Mouse (Mus musculus) embryonic facial prominence, embryonic 10.5 days (tissue): ENCODE results near the gene Prdm16. TPM values are rescaled to one million over a fixed set of nuclear protein-coding genes. Genes with fewer than 3 reads are reported as not detected.
A peak's percentile ranks its signal among the peaks of the same experiment; 100 is the strongest.

Source experiments
- DNase-seq: peaks from one replicate; pipeline ENCODE4 v3.0.0-alpha.2; 2017; ENCODE audit warnings: low spot score
- H3K27ac ChIP-seq: fragments of 300-500 bp; sonication (generic); replicated peaks from 2 replicates; pipeline ENCODE4 v1.5.1; 2016; ENCODE audit warnings: mild to moderate bottlenecking
- H3K27me3 ChIP-seq: fragments of 300-500 bp; sonication (generic); replicated peaks from 2 replicates; pipeline ENCODE4 v1.6.1; 2016; ENCODE audit warnings: low read depth, mild to moderate bottlenecking; ENCODE audit not compliant: poor library complexity, severe bottlenecking
- H3K36me3 ChIP-seq: fragments of 300-500 bp; sonication (generic); replicated peaks from 2 replicates; pipeline ENCODE4 v1.6.1; 2016; ENCODE audit warnings: mild to moderate bottlenecking, moderate library complexity
- H3K4me1 ChIP-seq: fragments of 300-500 bp; sonication (generic); 2 replicates; pipeline ENCODE4 v1.6.1; 2016
- H3K4me3 ChIP-seq: fragments of 300-500 bp; sonication (generic); 2 replicates; pipeline ENCODE4 v1.5.1; 2016; ENCODE audit warnings: mild to moderate bottlenecking, moderate library complexity
- H3K9me3 ChIP-seq: fragments of 300-500 bp; sonication (generic); 2 replicates; pipeline ENCODE4 v1.6.1; 2016; ENCODE audit warnings: mild to moderate bottlenecking
- WGBS: fragments of 180-500 bp; shearing (Covaris S2); methylation state at CpG from one replicate; pipeline ENCODE4 v1.1.7; 2016; 5-methylcytosine and 5-hydroxymethylcytosine counted together
- polyA plus RNA-seq: library from polyadenylated mRNA; unstranded; fragments of >200 nt; fragmentation: Nextera tagmentation; extraction: Ambion mirVana; gene quantifications from 2 replicates; pipeline ENCODE4 v1.2.1, GENCODE M21; 2016

Prdm16 gene
- 33.9 and 44.5 TPM in 2 replicates for polyA plus RNA-seq

DNA sequence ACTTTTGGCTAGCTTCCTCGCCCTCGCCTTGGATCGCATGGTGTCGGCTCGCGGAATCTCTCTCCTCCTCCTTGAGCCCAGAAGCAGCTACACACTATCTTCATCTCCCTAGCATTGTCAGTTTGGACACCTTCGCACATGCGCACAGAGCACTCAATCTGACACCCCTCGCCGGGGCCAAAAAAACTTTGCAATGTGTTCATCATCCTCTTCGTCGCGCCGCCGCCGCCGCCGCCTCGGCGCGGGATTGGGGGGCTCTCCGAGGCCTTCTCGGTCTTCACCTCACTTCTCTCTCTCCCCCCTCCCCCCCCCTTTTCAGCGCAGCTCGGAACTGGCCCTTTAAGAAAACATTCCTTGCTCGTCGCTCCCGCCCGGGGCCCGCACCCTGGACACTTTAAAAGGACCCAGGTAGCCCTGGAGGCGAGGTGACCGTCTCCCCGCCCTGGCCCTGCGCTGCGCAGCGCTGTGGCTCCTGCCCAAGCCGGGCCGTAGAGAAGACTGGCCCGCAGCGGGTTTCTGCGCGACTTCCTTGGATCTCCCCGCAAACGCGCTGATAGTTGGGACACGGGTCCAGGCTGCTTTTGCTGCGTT is at the start of gene Prdm16:
Gene Prdm16, minus strand, starts transcription at position 153 of the 591 bp plus-strand sequence.
- Histone ChIP-seq H3K4me3 (peak within 1 kb of the TSS; percentile 90), H3K4me1 (peaks cover 97% of the 10 kb centered on the region), H3K36me3 (peaks cover 2% of the 10 kb centered on the region; the same call in 1 of the 2 replicates), H3K9me3 (no peaks in the 10 kb centered on the region), H3K27me3 (peaks cover 95% of the 10 kb centered on the region), H3K27ac (peak within 1 kb of the TSS; percentile 96)
- DNase-seq: peak; percentile 87
- under 1% methylated on average over 47 of the region's 47 CpGs for WGBS

DNA sequence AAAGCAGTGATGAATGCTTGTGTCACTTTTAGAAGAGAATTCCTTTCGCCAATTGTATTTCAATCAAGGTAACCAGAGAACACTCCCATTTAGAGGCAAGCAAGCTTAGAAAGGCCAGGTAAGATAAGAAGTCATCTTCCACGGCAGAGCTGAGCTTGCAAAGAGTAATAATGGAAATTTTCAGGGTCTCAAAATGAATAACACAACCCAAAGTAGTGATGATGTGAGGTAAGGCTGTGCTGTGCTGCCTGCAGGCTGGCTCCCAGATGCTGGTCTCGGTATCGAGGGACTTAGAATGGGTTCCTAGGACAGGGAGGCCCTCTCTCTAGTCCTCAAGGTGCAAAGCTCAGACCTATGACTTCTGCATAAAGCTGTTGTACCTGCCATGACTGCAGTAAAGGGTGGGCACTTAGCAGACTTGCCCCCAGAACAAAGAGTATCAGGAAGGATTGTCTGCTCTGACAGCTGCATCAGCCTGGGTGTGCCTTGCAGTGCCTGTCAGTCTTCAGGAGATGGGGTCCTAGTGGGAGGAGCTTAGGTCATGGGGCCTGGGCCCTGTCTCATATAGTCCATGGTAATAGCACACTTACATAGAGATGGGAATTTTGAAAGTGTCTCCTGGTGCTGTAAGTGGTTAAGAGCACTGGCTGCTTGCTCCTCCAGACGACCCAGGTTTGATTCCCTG is 46.5 kb upstream of the Prdm16 start:
- DNase-seq: no peak
- Histone ChIP-seq H3K9me3 (peaks cover 8% of the 10 kb centered on the region; the same call in 1 of the 2 replicates), H3K27me3 (peaks cover 37% of the 10 kb centered on the region), H3K4me1 (0 out of 2 replicates have a peak, but pooled peaks cover 2% of the 10 kb centered on the region), H3K36me3 (no peaks in the 10 kb centered on the region), H3K27ac (no peak overlapping the region), H3K4me3 (no peak overlapping the region)
- WGBS: 87% methylated on average over 5 of the region's 5 CpGs

- no peak for DNase-seq
- peaks cover 43% of the 10 kb centered on the region for H3K27me3 ChIP-seq
- WGBS: 49% methylated on average over 14 of the region's 14 CpGs
Measured at GRCm38 (mm10) chr4:154682311-154682710, 45.6 kb upstream of the Prdm16 start.

GRCm38 (mm10) chr4:154675441-154676000 is 38.8 kb upstream of the Prdm16 start:
- no peak overlapping the region for H3K4me3 ChIP-seq
- no peak for DNase-seq
- peaks cover 71% of the 10 kb centered on the region for H3K27me3 ChIP-seq
- 76% methylated on average over 10 of the region's 10 CpGs for WGBS
- peaks cover 31% of the 10 kb centered on the region for H3K4me1 ChIP-seq
- H3K36me3 ChIP-seq: no peaks in the 10 kb centered on the region
- H3K27ac ChIP-seq: no peak overlapping the region
- H3K9me3 ChIP-seq: no peaks in the 10 kb centered on the region

More at GRCm38 (mm10) chr4:154682311-154682710, 45.6 kb upstream of the Prdm16 start:
- Histone ChIP-seq H3K36me3 (no peaks in the 10 kb centered on the region), H3K4me1 (0 out of 2 replicates have a peak, but pooled peaks cover 2% of the 10 kb centered on the region), H3K4me3 (no peak overlapping the region), H3K27ac (no peak overlapping the region), H3K9me3 (peaks cover 8% of the 10 kb centered on the region; the same call in 1 of the 2 replicates)

DNA sequence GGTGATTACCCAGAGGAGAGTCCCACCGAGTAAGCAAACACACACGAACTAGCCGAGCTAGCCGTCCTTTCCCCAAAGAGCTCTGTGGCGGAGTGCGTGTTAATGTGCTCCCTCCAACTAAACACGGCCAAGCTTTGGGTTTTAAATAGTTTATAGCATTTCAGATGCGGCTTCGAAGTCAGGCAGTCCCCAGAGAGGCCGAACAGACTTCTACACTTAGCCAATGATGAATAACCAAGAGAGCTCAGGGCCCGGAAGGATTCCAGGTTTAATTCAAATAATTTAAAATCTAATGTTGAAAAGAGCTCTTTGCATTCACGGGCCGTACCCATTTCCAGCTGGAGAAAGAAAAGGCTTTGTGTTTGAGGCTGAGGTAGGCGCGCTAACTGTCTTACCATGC is 38.3 kb upstream of the Prdm16 start:
- Histone ChIP-seq H3K27ac (no peak overlapping the region), H3K4me1 (peaks cover 31% of the 10 kb centered on the region), H3K4me3 (peak overlapping the region; percentile 6; the same call in 1 of the 2 replicates), H3K27me3 (peaks cover 73% of the 10 kb centered on the region), H3K9me3 (no peaks in the 10 kb centered on the region), H3K36me3 (no peaks in the 10 kb centered on the region)
- WGBS: 44% methylated on average over 15 of the region's 15 CpGs
- no peak for DNase-seq

DNA sequence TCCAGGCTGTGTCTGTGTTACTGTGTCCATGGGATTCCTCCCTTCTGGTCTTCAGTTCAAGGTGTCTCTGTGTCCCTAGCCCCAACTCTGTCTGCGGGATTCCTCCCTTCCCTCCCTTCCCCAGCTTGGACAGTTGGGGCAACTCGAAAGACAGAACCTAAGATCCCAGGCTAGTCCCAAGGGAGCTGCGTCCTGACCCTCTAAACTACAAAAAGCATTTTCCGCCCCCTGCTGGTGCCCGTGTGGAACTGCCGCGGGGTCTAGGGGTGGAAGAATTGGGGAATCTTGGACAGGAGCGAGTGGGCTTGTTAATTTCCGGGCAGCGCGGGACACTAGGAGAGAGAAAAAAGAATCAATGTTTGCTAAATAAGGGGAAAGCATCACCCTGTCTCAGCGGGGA is 37.9 kb upstream of the Prdm16 start:
- no peaks in the 10 kb centered on the region for H3K36me3 ChIP-seq
- H3K4me1 ChIP-seq: peaks cover 31% of the 10 kb centered on the region
- peak; percentile 82 for DNase-seq
- under 1% methylated on average over 12 of the region's 12 CpGs for WGBS
- no peak overlapping the region for H3K27ac ChIP-seq
- peak overlapping the region; percentile 6; the same call in 1 of the 2 replicates for H3K4me3 ChIP-seq
- peaks cover 76% of the 10 kb centered on the region for H3K27me3 ChIP-seq
- H3K9me3 ChIP-seq: no peaks in the 10 kb centered on the region

- Histone ChIP-seq H3K4me1 (peaks cover 31% of the 10 kb centered on the region), H3K9me3 (no peaks in the 10 kb centered on the region), H3K27me3 (peaks cover 76% of the 10 kb centered on the region), H3K4me3 (no peak overlapping the region), H3K27ac (no peak overlapping the region), H3K36me3 (no peaks in the 10 kb centered on the region)
- DNase-seq: no peak
- WGBS: 66% methylated on average over 4 of the region's 4 CpGs
Measured at GRCm38 (mm10) chr4:154673986-154674385, 37.3 kb upstream of the Prdm16 start.

GRCm38 (mm10) chr4:154672027-154672426 is 35.4 kb upstream of the Prdm16 start:
- Histone ChIP-seq H3K36me3 (no peaks in the 10 kb centered on the region), H3K9me3 (no peaks in the 10 kb centered on the region), H3K4me1 (peaks cover 31% of the 10 kb centered on the region), H3K27ac (no peak overlapping the region), H3K27me3 (peaks cover 69% of the 10 kb centered on the region), H3K4me3 (no peak overlapping the region)
- WGBS: 33% methylated on average over 1 of the region's 1 CpGs
- DNase-seq: no peak

- H3K27ac ChIP-seq: peak overlapping the region; percentile 24; the same call in 1 of the 2 replicates
- H3K4me1 ChIP-seq: peaks cover 31% of the 10 kb centered on the region
- WGBS: 66% methylated on average over 8 of the region's 8 CpGs
- no peaks in the 10 kb centered on the region for H3K9me3 ChIP-seq
- peaks cover 71% of the 10 kb centered on the region for H3K27me3 ChIP-seq
- no peaks in the 10 kb centered on the region for H3K36me3 ChIP-seq
- H3K4me3 ChIP-seq: no peak overlapping the region
- DNase-seq: no peak
Measured at GRCm38 (mm10) chr4:154671232-154671912, 34.7 kb upstream of the Prdm16 start.

DNA sequence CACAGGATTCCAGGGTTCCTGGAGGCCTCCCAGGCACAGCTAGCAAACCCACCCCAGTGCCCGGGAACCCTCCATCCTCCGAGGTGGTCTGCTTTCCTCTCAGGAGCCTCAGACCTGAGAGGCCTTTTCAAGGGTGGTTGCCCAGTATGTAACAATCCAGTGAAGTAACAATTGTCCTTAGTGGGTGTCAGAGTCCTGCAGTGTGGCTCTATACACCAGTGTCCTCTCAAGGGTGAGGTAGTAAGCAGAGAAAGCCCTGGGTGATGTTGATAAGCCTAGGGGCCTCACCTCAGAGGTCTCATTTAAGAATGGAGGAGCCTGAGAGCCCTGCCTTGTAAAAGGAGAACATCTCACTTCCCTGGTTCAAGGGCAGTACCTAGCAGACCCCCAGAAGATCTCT is 31.1 kb upstream of the Prdm16 start, which contains the start of gene Actrt2:
Gene Actrt2, minus strand, starts transcription at position 101 of the 400 bp plus-strand sequence.
- WGBS: 94% methylated on average over 2 of the region's 2 CpGs
- Histone ChIP-seq H3K36me3 (no peaks in the 10 kb centered on the region), H3K4me3 (no peak within 1 kb of the TSS), H3K9me3 (no peaks in the 10 kb centered on the region), H3K27ac (no peak within 1 kb of the TSS; the same call in 1 of the 2 replicates), H3K4me1 (peaks cover 35% of the 10 kb centered on the region), H3K27me3 (peaks cover 67% of the 10 kb centered on the region)
- no peak for DNase-seq

- 58% methylated on average over 12 of the region's 12 CpGs for WGBS
- no peak for DNase-seq
- H3K27me3 ChIP-seq: peaks cover 56% of the 10 kb centered on the region
- H3K9me3 ChIP-seq: no peaks in the 10 kb centered on the region
- no peak overlapping the region for H3K4me3 ChIP-seq
- H3K27ac ChIP-seq: peak overlapping the region; percentile 55; the same call in 1 of the 2 replicates
- peaks cover 51% of the 10 kb centered on the region for H3K4me1 ChIP-seq
- no peaks in the 10 kb centered on the region for H3K36me3 ChIP-seq
Measured at GRCm38 (mm10) chr4:154662681-154663215, 26.1 kb upstream of the Prdm16 start.

DNA sequence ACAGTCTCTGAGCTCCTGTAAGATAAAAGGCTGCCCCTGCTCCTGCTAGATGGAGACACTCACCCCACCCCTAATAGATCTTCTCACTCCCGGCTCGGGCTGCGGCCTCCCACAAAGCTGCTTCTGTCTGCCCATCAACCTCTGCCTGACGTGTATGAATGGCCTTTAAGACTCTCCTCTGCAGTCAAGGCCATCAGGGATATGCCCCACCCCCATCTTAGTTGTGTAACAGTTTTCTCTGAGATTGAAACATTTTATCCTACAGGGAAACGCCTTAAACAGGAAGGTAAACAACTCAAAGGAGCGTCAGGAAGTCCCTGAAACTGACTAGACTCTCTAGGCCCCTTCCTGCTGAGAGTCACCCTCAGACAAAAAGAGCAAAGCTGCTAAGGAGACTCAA is 24.6 kb upstream of the Prdm16 start:
- peaks cover 61% of the 10 kb centered on the region for H3K4me1 ChIP-seq
- DNase-seq: no peak
- H3K36me3 ChIP-seq: no peaks in the 10 kb centered on the region
- WGBS: 49% methylated on average over 6 of the region's 6 CpGs
- H3K27ac ChIP-seq: no peak overlapping the region; the same call in 1 of the 2 replicates
- no peaks in the 10 kb centered on the region for H3K9me3 ChIP-seq
- H3K4me3 ChIP-seq: no peak overlapping the region
- H3K27me3 ChIP-seq: peaks cover 53% of the 10 kb centered on the region
